Mouse (Mus musculus) ovary, postnatal 36 days (tissue): ENCODE measurements around the gene Pla2g4c.

ENCODE experiments used
- DNase-seq: peaks from one replicate; pipeline ENCODE4 v3.0.0; 2022; ENCODE audit warnings: low spot score, mixed read lengths

Gene Pla2g4c

DNA sequence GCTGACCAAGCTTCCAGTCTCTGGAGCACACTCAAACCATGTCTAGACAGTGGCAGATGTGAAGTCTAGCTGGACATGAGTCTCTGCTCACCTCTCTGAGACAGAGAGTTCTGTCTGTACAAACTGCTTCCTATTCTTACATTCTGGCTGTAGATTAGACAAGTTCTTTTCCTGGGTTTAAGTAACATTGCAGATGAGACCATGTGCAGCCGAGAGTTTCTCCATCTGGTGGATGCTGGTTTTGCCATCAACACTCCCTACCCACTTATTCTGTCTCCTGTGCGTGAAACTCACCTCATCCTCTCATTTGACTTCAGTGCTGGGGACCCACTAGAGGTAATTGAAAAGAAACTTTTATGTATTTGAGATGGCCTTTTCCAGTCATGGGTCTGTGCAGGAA is 56.1 kb downstream of the Pla2g4c start:
- no peak for DNase-seq

DNA sequence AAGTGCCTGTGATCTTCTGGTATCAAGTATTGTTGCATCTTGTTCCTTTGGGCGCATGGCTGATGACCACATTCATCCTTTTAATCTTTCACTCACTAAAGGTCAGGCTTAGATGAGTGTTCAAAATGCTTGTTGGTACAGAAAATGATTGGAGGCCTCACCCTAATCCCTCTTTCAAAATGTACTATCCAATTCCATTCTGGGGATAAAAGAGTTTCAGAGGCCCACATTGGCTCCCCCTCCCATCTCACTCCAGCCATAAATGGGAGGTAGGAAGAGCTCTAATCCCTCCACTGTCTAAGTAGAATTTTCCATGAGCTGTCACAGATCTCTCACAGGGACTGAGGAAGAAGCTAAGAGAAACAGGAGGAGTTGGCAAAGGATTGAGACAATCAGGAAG is 73.4 kb downstream of the Pla2g4c start, which contains the start of gene Cabp5:
TSS of gene Cabp5 (plus strand) at position 301 of the 400 bp plus-strand sequence.
- DNase-seq: no peak
